Mouse (Mus musculus) left cerebral cortex, postnatal 25 days (tissue): ENCODE measurements around the gene 1700001C19Rik. TPM values are rescaled to one million over a fixed set of nuclear protein-coding genes. Genes with fewer than 3 reads are reported as not detected.

Experiments
- DNase-seq, 2 experiments: peaks; one replicate each; pipeline ENCODE4 v3.0.0; 2022; ENCODE audit warnings: low spot score in 2 of 2, mixed read lengths in 1 of 2
- intact Hi-C: fragments of 180-260 bp; cut with DNase I; formaldehyde crosslinking; loops from one replicate; pipeline ENCODE4 v1.15.1; 2025
- total RNA-seq, 2 experiments: library from RNA; stranded (reverse); gene quantifications; 2 replicates each; pipeline ENCODE4 v1.2.3; 2021

Gene 1700001C19Rik
- total RNA-seq, 2 experiments from 2014 or later: 0.39 TPM; not detected in 1

DNA sequence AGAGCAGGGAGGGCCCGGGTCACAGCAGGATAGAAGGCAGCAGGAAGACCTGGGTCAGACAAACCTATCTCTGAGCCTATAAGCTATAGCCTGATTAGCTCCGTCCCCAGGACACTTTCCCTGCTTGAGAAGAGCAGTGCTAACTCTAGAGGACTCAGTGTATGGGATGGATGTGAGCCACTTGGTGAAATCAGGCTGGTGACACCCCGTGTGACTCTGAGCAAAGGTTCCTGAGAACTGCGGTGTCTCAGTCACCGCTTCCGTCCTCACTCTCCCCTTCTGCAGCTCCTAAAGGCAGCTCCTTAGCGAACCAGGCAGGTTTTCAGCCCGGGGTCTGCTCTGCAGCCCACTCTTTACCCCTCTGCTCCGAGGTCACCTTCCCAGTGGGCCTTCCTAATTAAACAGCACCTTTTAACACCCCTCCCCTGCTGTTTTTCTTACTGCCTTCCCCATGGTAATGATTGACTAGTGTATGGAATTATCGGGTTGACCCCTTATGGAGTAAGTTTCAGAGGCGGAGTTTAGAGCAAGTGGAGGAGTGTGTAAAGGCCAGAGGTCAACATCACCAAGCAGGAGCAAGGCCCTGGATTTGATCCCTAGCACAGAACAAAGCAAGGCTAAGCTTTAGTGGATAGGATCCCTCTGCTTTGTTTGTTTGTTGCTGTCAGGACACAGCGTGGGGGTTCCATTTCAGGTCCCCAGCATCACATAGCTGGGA is 27.2 kb upstream of the 1700001C19Rik start:
- no peak for DNase-seq
- intact Hi-C loops: no loop called here

DNA sequence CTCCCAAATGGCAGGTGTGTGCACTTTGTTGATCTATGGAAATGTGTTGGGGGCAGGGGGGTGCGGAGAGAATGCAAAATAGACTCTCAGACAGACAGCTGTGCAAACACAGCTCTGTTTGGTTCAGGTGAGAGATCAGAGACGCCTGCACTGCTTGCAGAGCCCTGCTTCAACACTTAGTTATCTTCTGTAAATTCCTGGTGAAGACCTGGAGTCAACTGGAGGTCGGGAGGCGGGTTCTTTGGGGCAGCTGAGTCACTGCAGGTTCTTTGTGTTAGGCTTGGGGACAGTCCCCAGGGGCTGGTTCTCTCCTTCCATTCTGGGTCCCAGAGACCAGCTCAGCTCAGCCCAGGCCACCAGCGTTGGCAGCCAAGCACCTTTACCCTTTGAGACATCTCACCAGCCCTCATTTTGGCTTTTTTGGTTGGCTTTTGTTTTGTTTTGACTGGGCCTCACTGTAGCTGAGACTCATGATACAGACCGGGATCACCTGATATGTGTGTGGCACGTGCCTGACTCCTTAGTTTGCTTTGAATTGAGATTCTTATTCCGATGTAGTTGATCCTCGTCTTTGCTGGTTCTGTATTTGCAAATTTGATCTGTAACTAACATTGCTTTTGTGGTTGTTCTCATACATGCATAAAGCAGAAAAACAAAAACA is 25.7 kb upstream of the 1700001C19Rik start:
- no peak for DNase-seq
- intact Hi-C loops: no loop called here

DNA sequence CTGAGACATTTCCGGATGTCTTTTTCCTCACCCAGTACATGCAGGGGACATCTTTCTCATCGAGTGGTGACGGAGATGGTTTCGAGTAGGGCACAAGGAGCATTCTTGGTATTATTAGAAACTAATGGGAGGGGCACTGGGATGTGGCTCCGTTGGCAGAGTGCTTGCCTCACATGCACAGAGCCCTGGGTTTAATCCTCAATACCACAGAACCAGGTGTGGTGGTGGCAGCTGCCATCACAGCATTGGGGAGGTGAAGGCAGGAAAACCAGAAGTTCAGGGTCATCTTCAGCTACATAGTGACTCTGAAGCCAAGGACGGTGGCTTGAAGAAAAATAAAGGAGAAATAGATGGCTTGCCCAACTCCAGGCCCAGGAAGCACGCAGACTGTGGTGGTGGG is 25.0 kb upstream of the 1700001C19Rik start:
- intact Hi-C loops: no loop called here
- DNase-seq: no peak

DNA sequence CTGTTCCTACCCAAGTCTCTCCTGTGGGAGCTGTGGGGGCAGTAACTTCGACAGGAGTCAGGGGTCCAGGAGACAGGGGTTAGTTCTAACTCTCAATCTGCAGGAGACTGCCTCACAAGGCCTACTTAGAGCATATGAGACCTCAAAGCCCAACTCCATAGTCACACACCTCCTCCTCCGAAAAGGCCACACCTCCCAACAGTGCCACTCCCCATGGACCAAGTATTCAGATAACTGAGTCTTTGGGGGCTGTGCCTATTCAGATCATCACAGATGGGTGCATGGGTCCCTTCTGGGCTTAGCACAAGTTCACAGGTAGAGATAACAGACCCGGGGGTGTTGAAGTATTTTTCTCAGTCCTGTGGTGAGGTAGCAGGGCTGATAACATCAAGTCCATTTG is 24.5 kb upstream of the 1700001C19Rik start:
- no peak for DNase-seq
- intact Hi-C loops: no loop called here

DNA sequence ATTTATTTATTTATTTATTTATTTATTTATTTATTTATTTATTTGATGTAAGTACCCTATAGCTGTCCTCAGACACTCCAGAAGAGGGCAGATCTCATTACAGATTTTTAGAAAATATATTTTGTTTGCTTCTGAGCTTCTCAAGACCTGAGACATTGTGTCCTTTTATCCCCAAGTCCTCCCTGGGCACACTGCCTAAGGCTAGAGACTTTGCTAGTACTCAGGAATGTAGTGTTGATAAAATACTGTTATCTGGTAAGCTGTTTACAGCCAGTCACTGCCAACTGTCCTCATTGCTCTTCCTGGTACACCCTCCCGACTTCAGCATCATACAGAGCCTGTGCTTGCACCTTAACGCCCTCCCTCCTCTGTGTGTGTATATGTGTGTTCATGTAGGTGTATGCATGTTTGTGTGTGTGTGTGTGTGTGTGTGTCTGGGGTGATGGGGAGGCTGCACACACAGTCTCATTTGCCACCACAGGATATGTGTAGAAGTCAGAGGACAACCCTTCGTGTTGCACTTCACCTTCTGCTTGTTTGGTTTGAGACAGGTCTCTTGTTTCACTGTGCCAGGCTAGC is 22.3 kb upstream of the 1700001C19Rik start:
- no peak for DNase-seq
- intact Hi-C loops: no loop called here

DNA sequence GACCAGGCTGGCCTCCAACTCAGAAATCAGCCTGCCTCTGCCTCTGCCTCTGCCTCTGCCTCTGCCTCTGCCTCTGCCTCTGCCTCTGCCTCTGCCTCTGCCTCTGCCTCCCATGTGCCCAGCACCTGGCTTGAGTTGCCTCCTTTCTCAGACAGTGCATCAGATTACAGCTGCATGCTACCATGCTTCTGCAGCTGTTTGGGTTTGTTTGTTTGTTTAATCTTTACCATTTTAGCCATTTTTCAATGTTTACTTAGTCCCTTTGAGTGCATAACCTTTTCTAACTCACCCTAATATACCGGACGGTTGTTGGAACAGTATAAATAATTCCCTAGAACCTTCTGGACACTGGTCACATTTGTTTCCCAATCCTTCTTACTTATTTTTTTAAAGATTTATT is 21.8 kb upstream of the 1700001C19Rik start:
- intact Hi-C loops: no loop called here
- DNase-seq: no peak

DNA sequence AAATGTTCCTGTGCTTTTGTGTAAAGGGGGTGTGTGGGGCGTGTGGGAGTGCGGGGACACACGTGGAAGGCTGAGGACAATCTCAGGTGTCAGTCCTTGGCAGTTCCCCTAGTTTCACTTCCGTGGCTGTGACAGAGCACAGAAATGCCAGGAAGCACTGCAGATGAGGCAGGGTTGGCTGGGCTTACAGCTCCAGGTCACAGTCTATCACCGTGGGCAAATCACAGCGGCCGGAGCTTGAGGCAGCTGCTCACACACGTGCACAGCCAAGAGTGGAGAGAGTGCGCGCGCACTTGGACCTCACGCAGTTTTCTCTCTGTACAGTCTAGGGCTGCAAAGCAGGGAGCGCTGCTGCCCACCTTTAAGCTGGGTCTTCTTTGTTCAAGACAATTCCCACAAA is 21.1 kb upstream of the 1700001C19Rik start:
- DNase-seq: no peak
- intact Hi-C loops: no loop called here

DNA sequence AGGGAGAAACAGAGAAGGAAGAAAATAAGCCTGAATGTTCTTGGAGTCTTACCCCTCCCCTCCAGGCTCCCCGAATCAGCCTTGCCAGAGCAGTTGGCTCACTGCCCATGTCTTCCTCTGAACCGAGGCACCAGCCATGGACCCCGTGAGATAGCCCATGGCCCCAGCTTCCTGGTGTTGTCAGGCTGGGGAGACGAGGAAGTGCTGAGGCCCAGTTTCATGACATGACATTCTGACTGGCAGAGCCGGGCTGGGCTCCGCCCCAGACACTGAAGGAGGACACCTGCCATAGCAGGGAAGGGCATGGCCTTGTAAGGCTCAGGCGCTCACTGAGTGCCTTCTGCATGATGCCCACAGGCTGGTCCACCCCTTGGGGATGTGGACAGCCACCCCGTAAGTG is 17.5 kb upstream of the 1700001C19Rik start:
- intact Hi-C loops: no loop called here
- DNase-seq: peak in 1 of 2 experiments; percentile 14

DNA sequence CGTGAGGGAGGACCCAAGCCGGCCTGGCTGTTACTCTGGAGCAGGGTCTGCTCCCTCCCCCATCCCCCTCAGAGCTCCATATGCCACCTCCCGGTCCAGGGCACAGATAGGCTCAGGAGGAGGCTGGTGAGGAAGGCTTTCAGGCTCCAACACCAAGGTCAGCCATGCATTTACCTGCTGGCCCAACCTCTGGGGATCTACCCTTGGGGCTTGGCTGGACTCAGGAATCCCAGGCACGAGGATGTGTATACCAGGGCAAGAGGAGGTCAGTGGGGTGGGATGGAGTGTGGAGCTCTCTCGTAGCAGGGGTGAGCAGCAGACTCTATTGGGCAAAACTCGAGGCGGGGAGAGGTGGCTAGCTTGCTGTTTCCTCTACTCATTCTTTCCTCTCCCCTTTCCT is 15.7 kb upstream of the 1700001C19Rik start:
- DNase-seq: no peak
- intact Hi-C loops: no loop called here

DNA sequence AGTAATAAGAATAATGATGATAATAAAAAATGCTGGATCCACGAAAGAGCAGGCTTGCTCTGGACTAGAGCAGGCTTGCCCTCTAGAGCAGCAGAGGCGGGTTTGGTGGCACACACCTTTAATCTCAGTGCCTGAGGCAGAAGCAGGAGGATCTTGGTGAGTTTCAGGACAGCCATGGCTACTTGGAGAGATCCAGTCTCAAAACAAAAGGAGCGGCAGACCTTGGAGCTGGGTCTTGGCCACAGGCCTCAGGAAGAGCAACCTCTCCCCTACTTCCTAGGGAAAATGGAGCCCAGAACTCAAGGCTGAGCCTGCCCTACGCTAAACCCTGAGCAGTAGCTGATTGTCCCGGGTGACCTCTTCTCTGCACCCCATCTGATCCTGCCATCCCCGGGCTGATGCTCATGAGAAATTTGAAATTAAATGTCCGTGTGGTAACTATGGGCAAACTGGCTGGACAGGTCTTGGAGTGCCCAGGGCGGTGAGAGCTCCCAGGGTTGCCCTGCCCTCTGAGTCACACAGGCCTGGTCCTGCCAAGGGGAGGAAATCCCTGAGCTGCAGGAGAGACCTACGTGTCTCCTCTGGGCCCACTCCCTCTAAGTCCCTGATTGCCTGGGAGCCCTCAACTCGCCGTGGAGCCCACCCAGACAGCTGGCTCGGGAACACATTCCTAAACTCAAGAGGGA is 13.8 kb upstream of the 1700001C19Rik start:
- intact Hi-C loops: no loop called here
- no peak for DNase-seq

DNA sequence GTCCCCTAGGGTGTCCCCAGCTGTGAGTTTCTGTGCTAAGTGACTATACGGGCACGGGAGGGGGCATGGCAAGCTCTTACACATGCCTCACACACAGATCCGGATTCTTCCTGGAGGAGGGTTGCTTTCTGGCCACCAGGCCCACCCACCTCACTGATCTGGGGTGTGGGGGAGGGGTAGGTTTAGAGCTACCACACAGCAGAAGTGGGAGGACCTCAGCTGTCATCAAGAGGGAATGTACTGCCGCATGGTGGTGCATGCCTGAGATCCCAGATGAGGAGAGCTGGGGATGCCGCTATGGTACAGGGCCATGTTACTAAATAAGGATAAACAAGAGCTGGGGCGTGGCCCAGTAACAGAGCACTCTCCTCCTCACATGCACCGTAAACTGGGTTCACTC is 13.1 kb upstream of the 1700001C19Rik start:
- intact Hi-C loops: no loop called here
- DNase-seq: no peak

DNA sequence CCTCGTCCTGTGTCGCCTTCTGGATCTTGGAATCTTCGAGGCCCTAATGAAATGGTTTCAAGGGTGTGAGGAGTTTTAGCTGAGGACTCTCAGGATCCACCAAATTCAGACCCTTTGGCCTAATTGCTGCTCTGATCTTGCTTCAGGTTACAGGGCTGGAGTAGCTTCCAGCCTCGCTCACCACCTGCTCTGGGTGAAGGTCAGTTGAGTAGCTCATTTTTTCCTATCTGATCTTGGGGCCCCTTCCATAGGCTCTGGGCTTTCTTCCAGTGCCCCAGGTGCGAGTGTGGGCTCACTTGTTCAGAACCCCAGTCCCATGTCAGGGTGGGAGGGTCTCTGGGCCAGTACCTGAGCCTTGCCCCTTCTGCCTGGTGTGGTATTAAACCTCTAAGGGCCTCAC is 12.3 kb upstream of the 1700001C19Rik start:
- DNase-seq: no peak
- intact Hi-C loops: no loop called here

DNA sequence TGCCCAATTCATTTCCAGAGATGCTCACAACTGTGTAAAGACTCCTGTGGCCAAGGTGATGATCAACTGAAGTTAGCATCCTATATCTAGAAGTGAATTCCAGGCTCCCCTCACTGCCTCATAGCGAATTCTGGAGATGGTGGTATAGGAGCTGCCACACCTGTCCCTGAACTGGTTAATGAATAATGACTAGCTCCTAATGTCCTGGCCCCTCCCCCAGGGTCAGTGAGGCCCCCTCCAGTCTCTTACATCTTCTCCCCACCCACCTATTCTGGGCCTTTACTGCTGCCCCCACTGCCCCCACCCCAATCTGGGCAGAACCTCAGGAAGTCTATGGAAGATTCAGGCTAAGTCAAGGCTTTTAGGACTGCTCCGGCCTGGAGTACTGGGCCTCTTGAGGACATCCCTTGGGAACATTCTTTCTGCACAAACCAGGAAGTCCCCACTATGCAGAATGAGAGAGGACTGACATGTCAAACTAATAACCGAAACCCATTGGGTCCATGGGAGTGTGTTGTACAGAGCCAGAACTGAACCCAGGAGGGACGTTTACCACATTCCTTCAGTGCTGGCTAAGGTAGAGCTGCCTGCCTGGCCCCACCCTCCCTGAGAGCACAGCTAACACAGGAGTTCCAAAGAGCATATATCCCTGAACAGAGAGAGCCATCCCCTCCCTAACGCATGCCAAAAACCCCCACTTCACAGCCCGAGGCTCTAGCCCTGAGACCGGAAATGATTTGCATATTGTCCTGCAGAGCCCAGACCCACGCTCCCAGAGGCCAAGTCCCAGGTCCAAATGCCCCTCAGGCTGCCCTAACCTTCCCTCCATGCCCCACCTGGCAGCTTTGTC is 11.6 kb upstream of the 1700001C19Rik start:
- no peak for DNase-seq
- intact Hi-C loops: no loop called here

DNA sequence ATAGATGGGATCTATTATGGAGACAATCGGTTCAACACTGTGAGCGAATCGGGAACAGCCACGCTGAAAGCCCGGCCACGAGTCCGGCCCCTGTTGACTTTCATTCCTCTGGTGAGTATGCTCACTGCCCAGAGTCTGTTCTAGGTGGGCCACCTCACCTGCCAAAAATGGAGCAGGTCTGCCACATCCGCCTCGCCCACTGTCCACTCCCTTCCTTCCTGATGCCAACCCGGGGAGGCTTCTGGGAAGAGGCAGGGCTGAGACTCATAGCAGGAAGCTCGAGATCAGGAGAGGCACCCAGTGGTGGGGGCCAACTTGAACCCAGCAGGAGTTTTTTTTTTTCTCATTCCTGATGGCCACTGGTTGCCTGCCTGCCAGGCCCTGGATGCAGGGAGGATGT is 9.4 kb upstream of the 1700001C19Rik start:
- no peak for DNase-seq
- intact Hi-C loops: no loop called here

DNA sequence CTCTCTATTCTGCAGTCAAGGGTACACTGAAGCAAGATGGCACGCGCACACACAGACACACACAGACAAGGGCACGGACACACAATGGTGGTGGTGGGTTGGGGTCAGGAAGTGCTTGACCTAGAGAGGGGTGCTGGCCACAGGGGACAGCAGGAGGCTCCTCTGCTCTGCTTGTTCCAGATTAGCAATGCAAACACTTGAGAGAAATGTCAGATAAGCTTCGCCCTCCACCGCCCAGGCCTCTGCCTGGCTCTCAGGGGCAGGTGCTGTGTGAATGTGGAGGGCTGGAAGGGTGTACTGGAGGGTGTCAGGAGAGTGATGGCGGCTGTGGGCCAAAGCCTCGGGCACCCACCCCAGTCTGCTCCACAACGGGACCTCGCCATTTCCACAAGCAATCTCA is 8.8 kb upstream of the 1700001C19Rik start:
- no peak for DNase-seq
- intact Hi-C loops: no loop called here

DNA sequence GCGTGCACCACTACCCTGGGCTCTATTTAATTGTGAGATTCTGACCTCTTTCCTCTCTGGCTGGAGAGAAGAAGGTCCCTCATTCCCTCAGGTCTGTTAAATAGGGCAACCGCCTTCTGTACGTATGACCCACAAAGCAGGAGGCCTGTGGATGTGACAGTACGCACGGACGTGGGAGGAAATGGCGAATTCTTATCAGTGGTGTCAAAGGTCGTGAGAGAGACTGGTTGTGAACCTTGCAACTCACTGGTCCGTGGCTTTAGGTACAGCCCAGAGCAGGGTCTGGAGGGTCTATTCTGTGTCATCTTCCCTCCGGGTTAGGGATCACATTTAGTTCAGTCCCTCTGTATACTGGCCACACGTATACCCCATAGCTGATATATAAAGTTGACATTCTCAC is 8.3 kb upstream of the 1700001C19Rik start:
- DNase-seq: no peak
- intact Hi-C loops: no loop called here

DNA sequence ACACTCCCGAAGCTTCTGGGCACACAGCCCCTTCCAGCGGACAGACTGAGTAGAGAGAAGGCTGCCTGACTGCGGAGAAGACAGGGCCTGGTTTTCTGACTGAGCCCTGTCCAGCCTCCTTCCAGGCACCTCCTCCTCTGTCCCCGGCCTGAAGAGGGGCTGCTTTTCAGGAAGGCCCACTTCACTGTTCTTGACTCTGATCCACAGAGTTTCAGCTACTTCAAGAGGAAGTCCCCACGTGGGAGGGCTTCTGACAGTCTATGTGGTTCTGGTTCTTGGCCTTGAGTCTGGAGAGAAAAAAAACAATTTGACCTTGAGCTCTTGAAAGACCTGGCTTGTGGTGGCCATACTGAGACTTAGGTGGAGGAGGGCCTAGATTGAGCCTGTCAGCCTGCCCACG is 6.9 kb upstream of the 1700001C19Rik start:
- DNase-seq: no peak
- intact Hi-C loops: no loop called here

DNA sequence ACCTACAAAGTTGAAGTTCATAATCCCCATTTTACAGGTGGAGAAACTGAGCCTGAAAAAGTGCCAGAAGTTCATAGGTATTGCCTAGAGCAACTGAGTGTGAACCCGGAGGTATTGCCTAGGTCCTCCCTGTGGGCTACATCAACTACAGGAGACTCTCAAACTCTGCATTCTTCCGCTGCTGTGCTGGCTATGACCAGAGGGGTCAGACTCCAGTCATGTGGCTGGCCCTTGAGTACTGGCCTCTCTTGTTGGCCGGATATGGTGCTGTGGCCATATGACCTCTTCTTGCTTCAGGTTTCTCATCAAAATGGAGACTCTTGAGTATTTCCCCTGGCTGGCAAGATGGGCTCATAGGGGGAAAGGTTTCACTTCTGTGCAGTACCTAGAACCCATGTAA is 5.1 kb upstream of the 1700001C19Rik start:
- DNase-seq: no peak
- intact Hi-C loops: no loop called here

DNA sequence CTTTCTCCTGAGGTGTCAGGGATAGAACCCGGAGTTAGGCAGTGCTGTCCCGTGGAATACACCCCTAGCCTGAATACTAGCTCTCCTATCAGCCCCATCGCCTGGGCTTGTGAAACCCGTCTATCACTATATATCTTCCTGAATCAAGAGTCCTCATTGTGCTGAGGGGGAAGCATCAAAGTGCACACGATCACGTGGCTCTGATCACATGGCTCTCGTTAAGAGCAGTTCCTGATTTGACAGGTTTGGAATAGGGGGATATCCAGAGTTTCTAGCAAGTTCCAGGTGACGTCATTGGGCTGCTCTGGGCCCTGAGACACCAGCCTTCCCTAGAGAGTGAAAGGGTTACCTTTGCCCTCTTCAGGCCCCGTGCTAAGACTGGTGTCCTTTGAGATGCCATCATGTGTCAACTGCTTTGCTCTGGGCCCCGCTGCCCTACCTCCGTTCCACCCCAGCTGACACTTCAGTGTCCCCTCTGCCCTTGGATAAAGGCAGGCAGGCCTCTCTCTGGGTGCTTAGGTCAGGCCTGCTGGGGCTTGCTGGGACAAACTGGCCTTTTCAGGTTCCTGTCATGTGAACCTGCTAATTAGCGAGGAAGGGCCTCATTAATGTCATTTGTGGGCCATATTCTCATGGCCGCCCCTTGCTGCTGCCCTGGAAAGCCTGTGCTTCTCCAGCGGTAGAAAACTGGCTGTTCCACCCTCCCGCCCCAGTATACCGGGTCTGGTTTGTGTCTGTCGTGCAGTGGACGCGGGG is 4.3 kb upstream of the 1700001C19Rik start:
- intact Hi-C loops: no loop called here
- no peak for DNase-seq
